Mouse (Mus musculus) cerebellum, adult 11-12 months (tissue): ENCODE measurements at regions not wholly inside any gene's neighbourhood (a gene's known extent, or its start where the extent isn't known, plus 50 kb on each side); places are given as distances from the start of the nearest gene placed in this dataset.

Experiments used
- DNase-seq: peaks from one replicate; pipeline ENCODE4 v3.0.0; 2022

DNA sequence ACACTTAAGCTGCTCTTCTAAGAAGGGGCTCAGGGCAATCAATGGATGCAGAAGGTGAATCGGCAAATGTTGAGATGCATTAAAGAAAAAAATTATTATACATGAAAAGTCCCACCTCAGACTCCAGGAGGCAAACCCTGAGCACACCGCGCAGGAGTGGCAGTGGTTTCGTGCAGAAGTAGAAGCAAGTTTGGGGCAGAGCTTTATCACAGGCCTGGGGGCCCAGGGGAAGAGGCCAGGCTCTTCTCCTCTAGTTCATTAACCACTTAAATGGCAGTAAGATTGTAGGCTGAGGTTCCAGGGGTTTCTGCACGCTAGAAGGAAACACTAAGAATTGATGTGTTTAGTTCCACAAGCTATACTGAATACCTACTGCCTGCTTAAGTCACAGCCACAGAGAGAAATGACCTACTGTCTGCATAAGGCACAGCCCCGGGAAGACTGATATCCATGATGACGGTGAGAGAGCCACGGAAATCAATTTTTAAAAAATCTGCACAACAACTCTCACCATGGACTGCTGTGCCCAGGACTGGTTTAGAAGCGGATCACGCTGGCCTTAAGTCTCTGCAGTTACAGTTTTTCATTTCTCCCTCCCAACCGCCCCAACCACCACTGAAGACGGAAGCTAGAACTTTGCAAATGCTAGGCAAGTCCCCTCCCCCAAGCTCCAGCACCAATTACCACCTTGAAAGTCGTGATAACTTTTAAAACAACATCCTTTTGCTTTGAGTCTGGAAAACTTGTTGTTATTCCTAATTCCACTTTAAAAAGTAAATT lies 132.2 kb upstream of the Lef1 start:
- DNase-seq, result no peak

DNA sequence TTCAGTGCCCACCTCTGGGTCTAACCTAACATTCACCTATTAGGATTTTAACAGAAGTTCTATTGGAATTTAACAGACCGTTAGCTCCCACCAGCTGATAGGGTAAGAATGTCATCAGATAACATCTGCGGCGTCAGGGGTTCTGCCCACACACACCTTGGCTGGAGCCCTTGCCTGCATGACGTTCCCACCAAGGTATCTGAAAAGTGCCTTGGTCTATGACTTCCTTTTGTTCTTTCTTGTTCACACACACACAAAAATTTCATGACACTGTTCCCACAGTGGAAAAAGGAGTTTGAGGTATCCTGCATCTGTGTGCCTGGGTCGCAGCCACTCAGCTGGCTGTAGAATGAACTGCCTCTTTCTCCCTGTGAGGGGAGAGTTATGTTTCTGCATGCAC lies 134.1 kb upstream of the Lef1 start:
- DNase-seq, result no peak

DNA sequence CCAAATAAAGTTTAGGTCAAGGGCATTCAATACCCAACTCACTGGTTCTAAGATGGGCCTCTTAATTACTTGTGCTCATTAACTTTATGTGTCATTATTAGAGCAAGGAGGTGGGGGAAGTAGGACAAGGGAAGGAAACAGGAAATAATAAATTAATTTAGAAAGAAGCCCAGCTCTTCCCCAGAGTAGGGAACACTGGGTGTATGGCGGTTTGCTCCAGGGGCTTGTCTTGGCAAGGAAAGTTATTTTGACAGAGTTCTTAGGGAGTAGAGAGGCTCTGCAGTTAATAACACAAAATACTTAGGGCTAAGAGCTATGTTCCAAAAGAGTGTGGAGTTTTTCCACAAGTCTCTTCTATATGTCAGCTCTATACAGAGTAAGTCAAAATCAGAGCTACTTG lies 135.0 kb upstream of the Lef1 start:
- DNase-seq, result no peak

GRCm38 (mm10) chr3:130972126-130972525 lies 138.1 kb upstream of the Lef1 start:
- no peak for DNase-seq

GRCm38 (mm10) chr3:130965275-130965674 lies 145.0 kb upstream of the Lef1 start:
- no peak for DNase-seq

- no peak for DNase-seq
Measured at GRCm38 (mm10) chr3:130964088-130964487, 146.2 kb upstream of the Lef1 start.

GRCm38 (mm10) chr3:130963625-130964024 lies 146.6 kb upstream of the Lef1 start:
- no peak for DNase-seq

DNA sequence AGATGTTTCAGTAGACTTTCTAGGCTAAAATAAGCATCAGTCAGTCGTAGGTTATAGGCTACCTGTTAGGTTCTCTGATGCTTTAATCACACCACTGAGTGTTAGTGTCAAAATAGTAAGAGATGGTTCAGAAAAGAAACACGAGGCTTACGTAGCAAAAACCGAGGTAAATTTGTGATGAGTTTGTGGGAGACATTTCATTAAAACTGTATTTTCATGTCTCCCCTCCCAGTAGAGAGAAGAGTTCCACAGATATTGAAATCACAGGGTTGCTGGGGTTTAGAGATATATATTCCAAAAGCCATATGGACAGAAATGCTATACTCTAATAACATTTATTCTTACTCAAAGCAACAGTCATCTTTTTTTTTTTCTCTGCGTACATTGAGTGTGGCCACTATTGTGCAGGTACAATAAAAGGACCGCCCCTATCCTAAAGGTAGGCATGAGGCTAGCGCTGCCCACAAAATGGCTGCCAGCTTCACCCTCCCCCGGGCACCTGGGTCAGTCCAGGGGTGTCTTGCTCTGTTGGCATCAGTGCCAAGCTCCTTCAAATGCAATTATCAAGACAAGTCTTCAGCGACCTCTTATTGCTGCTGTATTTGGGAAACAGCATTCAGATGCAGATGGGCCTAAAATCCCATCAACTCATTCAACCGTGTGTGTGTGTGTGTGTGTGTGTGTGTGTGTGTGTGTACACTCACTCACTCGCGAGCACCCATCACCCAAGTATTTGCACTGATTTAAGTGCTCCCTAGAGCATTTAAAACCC lies 147.4 kb upstream of the Lef1 start:
- DNase-seq, result no peak

DNA sequence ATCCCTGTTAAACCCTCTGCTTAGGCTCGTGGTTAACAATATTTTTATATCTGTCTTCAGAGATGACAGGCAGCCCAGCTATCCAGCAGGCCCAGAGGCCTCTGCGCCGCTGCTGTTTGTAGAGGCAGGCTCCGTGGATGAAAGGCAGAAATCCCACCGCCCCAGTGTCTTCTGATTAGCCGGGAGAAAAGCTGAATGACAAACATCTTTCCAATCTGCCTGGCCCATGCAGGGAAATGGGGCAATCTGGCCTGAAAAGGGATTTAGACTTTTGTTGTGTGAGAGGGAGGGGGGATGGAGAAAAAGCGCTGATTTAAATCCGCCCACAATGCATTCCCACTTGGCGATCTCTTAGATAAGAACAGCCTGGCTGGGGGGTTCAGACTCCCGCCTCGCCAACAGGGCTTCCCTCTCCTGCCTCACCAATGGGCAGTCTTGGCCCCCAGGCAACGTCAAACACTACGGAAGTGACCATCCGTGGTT lies 148.1 kb upstream of the Lef1 start:
- no peak for DNase-seq

DNA sequence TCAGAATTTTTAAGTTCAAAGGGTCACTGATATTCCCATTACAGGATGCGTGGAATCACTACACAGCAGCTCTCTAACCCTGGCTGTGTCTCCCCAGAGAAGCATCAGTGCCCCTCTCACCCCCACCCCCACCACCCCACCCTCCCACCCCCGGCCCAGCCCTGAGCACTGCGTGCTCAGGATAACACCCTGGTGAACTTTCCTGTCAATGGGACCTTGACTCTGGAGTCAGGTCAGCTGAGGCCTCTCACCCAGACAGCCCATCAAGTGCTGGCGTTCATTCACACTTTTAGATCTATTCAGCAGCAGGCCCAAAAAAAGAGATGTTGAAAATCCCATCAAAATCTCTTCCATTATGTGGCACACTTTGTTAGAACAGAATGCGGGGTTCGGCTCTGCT lies 148.6 kb upstream of the Lef1 start:
- no peak for DNase-seq

- DNase-seq, result no peak
Measured at GRCm38 (mm10) chr3:130955958-130956357, 154.3 kb upstream of the Lef1 start.

- DNase-seq, result no peak
Measured at GRCm38 (mm10) chr3:130951381-130951780, 158.9 kb upstream of the Lef1 start.

DNA sequence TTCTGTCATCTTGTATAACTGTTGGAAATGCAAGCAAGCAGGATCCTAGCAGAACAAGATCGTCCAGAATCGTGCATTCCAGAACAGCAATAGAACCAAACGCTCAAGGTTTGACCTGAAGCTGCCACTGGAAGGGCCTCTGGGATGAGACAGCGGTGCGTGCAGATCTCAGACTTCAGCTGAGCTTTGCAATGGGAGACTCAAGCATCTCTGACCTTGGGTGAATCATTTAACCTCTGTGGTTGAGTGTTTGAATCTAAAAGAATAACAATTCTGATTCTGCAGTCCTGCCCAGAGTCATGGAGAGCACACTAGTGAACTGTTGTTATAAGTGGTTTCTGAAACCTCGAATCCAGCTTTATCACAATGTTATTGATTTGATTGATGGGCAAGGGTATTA lies 159.4 kb upstream of the Lef1 start:
- no peak for DNase-seq

DNA sequence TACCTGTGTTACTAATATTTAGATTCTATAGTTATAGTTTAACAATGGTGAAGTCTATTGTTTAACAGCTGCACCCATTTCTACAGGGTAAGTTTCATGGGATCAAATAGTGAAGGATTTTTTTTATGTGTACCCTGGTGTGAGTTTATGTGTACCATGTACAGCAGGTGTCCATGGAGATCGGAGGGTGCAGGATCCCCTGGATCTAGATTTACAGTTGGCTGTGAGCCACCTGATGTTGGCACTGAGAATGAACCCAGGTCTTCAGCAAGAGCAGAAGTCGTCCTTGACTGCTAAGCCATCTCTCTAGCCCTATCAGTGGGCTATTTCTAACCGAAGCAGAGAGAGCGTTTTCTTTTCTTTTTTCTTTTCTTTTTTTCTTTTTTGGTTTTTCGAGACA lies 162.4 kb upstream of the Lef1 start:
- DNase-seq, result no peak

GRCm38 (mm10) chr3:130947277-130947606 lies 163.0 kb upstream of the Lef1 start:
- no peak for DNase-seq

DNA sequence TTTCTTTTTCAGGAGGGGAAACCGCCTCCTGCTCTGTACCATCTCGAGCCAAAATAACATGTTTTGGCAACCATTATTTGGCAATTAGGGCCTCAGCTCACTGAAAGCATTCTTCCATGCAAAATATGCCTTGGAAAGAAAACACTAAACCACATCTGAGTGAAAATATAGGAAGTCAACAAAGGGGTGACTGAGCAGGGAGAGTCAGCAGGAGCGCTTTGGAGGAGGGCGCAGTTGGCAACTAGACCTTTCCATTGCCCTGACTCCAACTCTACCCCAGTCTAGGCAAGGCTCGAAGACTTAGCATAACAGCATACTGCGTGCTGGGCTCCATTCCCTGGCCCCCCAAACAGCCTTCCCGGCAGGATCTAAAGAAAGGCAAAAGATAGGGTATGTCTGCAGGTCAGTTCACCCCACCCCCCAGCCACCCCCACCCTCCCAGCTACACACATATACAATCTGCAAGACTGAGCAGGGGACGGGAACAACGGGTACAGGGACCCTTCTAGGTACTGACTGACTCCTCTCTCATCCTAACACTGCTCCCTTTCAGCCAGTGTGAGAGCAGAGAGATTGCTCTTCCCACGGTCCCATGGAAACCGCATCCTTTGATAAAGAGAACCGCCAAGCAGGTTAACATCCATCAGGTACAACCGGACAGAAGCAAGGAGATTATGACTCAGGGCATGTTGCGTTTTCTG lies 163.5 kb upstream of the Lef1 start:
- no peak for DNase-seq

DNA sequence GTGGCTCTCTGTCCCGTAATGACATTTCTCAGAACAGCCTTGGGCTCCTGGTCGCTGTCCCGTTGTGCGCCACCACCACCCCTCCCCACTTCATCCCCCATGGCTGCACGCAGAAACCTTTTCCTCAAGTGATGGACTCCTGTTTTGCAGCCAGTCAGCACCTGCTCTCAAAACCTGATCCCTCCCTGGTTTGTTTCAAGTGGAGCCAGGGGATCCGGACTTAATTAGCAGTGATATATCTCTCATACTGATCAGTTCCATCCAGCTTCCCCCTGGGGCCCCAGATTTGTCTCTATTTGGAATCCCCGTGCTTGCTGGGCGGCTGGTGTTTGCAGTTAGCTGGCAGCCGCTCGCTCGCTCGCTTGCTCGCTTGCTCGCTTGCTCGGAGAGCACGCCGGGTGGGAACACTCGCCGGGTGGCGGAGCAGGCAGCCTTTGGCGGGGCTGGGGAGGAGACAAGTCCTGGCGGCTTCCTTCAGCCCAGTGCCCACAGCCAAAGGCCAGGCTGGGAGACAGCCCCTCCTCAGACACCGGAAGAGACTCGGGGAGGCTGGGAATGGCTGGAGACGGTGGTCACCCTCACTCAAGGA lies 164.3 kb upstream of the Lef1 start:
- DNase-seq, result peak; percentile 13

DNA sequence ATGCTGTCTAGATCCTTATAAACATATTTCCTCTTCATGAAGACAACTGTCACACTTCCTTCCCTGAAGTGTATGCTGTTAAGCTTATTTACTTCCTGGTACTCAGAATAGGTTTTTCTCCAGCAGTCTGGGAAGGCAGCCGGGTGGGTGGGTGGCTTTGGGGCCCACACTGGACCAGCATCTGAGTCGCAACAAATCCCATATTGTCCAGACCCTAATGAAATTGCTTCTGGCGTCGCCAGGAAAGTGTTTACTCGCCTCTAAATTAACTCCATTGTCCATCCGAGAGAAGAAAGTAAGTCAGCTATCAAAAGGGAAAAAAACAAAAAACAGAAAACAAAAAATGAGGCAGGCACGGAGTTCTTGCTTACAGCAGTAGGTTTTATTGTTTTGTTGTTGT lies 164.9 kb upstream of the Lef1 start:
- no peak for DNase-seq

GRCm38 (mm10) chr3:130944241-130944640 lies 166.0 kb upstream of the Lef1 start:
- no peak for DNase-seq

DNA sequence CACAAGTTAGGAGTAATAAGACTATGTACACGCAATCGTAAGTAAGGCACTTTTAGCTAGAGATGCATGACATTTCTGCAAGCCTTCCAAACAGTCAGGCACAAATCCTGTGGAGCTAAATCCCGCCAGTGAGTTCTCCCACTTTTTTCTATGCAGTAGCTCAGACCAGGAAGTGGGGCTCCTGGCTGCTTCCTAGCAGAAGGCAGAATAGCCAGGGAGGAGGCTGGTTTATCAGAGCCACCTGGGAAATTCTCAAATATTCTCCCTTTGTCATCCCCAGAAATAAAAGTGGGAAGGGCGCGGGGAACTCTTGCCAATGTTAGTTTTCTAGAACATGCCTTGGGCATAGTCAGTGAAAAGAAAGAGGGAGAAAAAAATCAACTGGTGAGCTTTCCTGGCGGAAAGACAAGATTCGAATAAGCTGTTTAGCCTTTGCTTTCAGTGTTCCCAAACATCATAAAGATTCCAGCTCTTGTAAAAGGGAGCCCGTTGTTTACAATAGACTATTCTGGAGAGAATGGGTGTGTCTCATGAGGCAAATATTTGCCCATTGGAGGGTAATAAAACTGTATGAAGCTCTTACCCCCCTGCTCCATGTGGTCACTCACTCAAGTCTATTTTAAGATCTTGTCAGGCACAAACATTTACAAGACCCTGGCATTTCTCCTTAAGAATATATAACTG lies 167.2 kb upstream of the Lef1 start:
- DNase-seq, result no peak

DNA sequence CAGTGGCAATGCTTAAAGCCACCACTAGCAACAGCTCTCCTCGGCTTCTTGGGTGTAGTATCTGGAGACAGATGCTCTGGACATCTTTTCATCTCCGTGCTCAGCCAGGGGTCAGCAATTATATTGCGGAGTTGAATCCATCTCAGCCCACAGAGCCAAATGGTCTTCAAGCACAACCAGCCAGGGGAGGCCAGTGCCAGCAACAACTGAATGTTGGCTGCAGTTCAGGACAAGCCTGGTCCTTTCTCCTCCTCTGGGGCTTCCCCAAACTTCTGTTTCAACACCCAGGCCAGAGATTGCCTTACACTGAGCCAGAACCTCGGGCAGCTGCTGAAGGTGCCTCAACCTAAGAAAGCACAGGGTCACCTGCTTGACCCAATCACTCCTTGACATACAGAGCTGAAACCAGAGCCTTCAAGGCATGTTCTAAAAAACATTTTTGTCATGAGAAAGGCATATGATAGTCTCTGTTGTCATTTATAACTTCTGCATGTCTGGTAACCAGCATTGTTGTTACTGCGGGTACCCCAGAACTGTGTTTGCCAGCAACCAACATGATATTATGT lies 169.9 kb upstream of the Lef1 start:
- DNase-seq, result no peak

GRCm38 (mm10) chr3:130936980-130937379 lies 173.3 kb upstream of the Lef1 start:
- no peak for DNase-seq

- no peak for DNase-seq
Measured at GRCm38 (mm10) chr3:130936336-130936735, 173.9 kb upstream of the Lef1 start.
